Mouse (Mus musculus): Measurements from ENCODE around the gene Nipa1. TPM values are rescaled to one million over a fixed set of nuclear protein-coding genes. Genes with fewer than 3 reads are reported as not detected.

Gene Nipa1
- not detected for polyA plus RNA-seq (2017; shearing (Covaris generic))

DNA sequence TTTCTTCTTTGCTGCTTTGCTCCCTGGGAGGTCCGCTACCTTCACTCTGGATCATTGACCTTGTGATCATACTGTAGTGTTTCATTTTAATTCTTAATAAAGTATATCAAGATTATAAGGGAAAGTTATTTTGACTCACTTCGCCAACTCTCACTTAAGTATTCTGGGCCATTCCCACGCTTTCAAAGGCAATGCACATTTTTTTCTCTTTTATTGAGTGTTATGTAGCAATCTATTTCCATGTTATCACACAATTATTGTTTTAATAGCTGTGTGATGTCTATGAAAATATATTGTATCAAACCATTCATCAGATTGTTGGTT is at the start of gene Nipa1:
Nipa1 (minus strand) TSS at position 25 of the 324 bp plus-strand sequence.

GRCm38 (mm10) chr7:56049831-56050321 is 30.1 kb upstream of the Nipa1 start, which contains the start of gene Herc2:
Gene Herc2 (plus strand): TSS chr7:56050196.

DNA sequence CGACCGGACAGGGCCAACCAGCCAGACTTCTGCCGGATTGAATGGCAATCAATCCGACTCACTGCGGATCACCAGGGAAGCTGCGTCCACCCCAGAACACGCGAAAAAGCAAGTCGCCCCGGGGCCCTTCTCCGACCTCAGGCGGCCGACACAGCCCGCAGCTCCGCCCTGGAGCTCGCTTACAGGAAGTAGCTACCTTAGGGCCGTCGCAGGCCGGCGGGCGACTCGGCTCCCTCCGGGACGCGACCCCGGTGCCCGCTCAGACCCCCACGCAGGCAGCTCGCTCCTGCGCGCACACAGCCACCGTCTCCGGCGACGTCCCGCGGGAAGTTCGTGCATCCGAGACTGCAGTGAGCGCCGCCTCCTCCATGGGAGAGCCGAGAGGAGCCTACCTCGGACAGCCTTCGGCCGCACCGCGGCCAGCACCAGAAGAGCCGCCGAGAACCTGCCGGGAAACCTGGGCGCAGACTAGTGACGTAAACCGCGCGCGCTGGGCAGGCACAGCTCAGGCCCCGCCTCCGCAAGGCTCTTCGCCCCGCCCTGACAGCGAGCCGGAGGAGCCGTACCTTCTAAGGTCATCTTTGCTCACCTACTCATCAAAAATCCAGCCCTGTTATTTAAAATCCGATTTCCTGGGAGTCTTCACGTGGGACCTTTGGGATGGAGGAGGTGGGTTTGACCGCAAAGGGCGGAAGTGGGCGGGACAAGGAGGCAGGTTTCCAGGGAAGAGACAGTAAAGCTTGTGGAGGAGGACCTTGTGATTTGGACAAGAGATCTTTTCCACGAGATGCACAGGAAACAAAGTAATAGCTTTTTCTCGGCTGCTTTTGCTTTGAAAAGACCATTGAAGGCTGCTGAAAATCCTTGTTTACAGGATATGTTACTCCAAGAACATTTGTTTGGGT is 57.5 kb downstream of the Nipa1 start, which contains the start of gene Nipa2:
Nipa2 (minus strand) TSS at position 473 of the 905 bp plus-strand sequence.

Other genes starting within 250 kb of the Nipa1 start
- gene Tubgcp5, start 225.8 kb downstream of the Nipa1 start, polyA plus RNA-seq (2017; shearing (Covaris generic)), result 53.6 TPM
- gene Cyfip1, start 178.2 kb downstream of the Nipa1 start, polyA plus RNA-seq (2017; shearing (Covaris generic)), result 139 TPM
- gene Nipa2, start 57.5 kb downstream of the Nipa1 start, polyA plus RNA-seq (2017; shearing (Covaris generic)), result 44.1 TPM
- 36.4 TPM for gene Herc2, start 30.2 kb upstream of the Nipa1 start, polyA plus RNA-seq (2017; shearing (Covaris generic))
- gene Oca2, start 219.8 kb upstream of the Nipa1 start, polyA plus RNA-seq (2017; shearing (Covaris generic)), result not detected